Mouse (Mus musculus) heart, adult 8-10 months (tissue): ENCODE measurements around the gene Gm21985. TPM values are rescaled to one million over a fixed set of nuclear protein-coding genes. Genes with fewer than 3 reads are reported as not detected.

Experiments used
- DNase-seq: peaks from one replicate; pipeline ENCODE4 v3.0.0; 2022; ENCODE audit warnings: low spot score
- total RNA-seq, 4 experiments: library from RNA; stranded (reverse); gene quantifications; 2 replicates each; pipeline ENCODE4 v1.2.4; 2022

The Gm21985 gene
- total RNA-seq, 4 experiments from 2014 or later: 0.49 to 2.4 (median 0.91) TPM

DNA sequence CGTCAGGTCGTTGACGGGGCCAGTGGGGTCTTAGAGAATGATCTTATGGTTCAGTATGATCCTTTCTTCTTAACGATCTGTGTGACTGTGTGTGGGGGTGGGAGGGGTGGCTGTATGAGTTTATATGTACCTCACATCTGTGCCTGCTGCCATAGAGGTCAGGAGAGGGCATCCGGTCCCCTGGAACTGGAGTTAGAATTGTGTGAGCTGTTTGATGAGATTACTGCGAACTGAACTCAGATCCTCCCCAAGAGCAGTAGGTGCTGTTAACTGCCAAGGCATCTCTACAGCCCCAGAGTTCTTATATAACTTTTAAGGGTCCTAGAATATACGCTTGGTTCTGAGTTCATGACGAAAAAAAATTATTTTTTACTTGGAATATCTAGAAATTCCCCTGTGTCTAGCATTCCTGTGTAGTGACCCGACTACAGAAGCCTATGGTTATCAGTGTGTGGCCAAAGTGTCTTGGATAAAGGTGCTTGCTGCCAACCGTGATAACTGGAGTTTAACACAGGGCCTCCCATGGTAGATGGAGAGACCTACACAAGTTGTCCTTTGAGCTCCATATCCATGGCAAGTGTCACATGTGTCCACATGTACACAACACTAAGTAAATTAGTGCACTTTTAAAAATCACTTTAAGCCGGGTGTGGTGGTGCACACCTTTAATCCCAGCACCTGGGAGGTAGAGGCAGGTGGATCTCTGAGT, 62.1 kb downstream of the Gm21985 start:
- DNase-seq: no peak

DNA sequence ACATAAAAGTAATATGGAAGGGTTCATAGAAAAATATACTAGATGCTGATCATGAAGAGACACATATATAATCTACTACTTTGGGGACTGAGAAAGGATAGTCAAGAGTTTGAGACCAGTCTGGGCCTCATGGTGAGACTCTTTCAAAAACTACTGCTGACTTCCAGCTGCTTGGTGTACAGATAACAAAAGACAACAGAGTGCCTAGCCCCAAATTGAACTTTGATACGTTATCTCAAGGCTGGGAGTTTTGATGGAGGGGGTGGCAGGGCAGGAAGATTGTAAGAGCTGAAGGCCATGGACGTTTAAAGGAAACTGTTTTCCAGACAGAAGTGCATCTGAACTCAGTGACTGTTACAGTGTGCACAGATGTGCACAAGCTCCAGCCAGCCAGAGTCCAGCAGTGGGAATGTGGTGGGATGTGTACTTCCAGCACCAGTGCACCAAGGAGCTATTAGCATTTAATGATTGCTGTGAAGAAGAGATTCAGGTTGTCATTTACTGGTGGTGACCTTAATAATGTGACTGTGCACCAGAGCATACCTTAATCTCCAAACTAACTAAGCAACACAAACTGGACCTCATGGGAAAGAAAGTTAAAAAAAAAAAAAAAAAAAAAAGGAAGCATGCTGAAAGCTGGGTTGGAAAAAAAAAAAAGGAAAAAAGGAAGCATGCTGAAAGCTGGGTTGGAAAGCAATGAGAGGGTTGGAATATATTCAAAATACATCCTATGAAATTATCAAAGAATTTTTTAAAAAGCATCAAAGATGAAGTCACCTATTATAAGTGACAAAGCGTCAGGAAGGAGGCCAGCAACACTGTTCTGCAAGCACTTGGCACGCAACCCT, 66.2 kb downstream of the Gm21985 start:
- no peak for DNase-seq

DNA sequence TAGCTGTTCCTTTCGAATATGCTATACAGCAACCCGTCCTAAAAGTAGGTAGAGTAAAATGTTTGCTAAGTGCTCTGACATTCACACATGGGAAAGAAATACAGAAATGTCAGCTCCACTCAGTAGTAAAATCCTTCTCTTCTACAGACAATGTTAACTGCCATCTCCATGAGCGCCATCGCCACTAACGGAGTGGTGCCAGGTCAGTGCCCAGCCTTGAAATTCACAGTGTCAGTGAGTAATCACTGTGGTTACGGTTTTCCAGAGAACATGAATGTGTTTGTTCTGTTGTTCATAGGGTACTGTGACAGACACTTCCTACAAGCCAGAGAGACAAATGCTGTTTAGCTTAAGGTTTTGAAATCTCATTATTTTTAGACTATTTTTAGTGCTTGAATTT, 71.1 kb downstream of the Gm21985 start:
- no peak for DNase-seq

DNA sequence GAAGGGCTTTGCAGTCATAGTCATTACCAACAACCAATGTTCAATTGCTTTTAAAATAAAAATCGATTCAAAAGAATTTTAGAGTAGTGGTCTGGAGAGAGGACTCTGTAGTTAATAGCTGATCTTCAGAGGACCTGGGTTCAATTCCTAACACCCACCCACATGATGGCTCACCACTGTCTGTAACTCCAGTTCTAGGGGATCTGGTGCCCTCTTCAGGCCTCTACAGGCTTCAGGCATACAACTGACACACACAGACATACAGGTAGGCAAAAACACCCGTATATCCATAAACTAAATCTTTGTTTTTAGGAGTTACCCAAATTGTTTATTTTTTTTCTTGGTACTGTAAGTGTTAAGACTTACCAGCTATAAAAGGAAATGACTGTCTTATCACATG, 73.6 kb downstream of the Gm21985 start:
- peak; percentile 9 for DNase-seq

DNA sequence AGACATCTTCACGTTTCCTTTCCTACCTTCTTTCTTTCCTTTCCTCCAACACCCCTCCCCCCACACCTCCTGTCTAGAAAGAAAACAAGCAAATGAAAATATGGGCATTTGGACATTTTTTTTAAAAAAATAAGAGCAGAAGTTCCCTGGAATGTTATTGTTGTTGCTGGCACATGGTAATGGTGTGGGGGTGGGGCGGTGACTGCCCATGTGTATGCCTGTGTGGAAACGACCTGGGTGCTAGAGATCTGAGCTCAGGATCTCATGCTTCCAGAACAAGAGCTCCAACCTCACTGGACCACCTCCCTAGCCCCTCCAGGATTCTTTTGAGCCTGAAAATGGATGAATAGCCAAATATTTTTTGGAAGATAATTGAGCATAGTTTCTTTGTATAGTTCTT, 75.0 kb downstream of the Gm21985 start:
- DNase-seq: no peak

DNA sequence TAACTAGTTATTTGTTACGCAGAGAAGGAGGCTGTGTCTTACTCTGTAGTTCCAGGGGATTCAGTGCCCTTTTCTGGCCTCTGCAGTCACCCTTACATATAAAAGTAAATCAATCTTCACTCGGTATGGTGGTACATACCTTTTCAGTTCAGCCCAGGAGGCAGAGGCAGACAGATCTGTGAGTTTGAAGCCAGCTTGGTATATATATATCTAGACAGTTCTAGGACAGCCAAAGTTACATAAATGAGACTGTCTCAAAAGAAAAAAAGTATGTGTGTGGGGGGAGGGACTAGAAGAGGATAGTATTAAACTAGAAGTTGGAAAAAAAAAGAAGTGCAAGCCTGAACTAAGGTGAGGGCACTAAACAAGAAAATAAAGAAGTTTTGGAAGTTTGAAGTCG, 82.1 kb downstream of the Gm21985 start:
- DNase-seq: no peak

DNA sequence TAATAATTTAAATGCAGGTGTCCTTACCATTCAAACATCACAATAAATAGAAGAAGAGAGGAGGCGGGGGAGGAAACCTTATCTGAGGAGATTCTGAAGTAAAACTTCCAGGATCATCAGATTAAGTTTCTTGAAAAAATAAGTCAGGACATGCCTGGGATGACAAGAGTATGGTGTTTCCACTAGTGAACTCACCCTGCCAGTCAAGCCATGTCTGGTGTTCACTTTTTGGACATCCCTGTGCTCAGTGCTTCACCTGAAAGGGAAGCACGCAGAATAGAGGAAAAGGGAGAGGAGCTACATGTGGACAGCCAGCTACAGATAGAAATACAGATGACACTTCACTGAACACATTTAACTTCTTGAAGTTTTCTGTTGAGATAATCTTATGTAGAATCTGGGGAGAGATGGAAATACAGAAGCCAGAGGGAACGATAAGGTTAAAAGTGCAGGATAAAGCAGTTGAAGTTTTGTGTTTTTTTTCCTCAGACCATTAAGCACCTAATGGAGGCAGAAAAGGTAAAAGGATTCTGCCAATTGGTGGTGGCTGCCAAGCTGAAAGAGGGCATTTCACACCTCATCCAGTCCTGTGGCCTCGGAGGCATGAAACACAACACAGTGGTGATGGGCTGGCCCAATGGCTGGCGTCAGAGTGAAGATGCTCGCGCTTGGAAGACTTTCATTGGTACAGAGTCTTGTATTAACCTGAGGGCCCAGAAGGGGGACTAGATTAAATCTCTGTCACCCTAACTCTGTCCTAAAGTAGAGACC, 87.8 kb downstream of the Gm21985 start:
- DNase-seq: no peak

DNA sequence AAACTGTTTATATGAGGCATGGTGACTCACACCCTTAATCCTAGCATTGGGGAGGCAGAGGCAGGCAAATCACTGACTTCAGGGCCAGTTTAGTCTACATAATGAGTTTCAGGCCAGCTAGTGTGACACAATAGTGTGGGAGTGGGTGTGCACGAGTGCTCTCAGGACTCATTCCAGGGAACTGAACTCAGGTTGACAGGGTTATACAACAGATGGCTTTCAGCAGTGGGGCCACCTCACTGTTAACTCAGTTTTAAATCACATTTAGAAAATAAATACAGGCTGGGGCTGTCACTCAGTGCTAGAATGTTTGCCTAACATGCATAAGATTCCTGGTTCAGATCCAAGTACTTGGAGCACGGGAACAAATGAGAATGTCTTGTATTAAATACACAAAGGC, 93.5 kb downstream of the Gm21985 start:
- DNase-seq: no peak

DNA sequence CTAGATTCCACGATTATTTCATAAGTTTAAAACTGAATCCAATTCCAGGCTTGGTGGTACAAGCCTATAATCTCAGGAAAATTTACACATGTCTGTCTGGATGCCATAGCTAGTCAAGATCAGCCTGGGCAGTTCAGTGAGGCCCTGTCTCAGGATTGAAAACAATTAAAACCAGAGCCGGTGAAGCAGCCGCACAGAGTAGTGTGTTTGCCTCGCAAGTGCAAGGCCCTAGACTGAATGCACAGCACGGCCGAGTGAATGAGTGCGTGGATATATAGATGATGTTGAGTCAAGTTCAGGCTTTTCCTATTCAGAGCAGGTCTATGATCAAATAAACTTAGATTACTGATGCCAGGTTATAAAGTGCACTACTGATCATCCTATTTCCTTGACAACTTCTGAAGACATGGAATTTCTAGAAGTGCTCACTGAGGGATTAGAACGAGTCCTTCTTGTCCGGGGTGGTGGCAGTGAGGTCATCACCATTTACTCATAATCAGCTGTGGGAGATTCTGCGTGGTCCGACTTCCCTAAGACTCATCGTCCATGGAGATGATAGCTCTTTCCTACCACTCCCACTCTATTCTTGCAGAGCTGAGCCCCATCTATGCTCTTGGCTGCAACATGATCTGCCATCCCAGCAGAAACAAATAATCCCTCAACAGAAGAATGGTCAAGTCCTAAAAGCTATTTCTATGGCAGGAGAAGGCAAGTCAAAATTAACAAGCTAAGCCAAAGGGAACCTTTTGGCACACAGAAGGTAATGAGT, 94.1 kb downstream of the Gm21985 start:
- DNase-seq: no peak

DNA sequence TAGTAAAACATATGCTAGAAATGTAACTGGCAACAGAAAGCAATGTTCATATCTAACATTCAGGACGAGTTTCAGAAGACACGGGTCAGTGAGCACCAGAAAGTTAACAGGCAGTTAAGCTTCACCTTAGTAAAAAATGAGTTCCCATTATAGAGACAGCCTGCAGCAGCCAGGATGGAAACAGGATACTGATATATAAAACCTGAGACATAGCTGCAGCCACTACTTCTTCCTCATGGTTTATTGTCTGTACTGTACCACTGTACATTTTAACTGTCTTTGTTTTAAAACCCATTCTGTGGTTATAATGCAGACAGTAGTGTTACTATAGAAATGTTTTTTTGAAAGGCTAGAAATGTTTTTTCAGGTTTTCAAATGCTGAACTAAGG, 94.7 kb downstream of the Gm21985 start:
- DNase-seq: no peak

DNA sequence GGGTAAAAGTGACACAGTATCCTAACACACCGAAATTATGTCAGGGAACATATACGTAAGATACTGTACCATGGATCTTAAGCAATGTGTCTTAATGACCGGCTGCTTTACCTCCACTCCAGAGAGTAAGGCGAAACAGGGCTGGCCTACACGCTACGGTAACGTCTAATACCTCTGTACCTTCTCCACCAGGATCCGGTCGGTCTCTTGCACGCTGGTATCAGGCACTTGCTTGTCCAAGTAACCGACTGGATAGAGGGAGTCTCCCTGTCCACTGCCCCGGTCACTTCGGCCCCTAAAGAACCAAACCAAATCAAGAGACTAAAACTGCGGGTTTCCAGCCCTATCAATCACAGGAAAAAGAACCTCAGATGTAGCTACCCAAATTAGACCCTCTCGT, 101.1 kb downstream of the Gm21985 start:
- DNase-seq: no peak

DNA sequence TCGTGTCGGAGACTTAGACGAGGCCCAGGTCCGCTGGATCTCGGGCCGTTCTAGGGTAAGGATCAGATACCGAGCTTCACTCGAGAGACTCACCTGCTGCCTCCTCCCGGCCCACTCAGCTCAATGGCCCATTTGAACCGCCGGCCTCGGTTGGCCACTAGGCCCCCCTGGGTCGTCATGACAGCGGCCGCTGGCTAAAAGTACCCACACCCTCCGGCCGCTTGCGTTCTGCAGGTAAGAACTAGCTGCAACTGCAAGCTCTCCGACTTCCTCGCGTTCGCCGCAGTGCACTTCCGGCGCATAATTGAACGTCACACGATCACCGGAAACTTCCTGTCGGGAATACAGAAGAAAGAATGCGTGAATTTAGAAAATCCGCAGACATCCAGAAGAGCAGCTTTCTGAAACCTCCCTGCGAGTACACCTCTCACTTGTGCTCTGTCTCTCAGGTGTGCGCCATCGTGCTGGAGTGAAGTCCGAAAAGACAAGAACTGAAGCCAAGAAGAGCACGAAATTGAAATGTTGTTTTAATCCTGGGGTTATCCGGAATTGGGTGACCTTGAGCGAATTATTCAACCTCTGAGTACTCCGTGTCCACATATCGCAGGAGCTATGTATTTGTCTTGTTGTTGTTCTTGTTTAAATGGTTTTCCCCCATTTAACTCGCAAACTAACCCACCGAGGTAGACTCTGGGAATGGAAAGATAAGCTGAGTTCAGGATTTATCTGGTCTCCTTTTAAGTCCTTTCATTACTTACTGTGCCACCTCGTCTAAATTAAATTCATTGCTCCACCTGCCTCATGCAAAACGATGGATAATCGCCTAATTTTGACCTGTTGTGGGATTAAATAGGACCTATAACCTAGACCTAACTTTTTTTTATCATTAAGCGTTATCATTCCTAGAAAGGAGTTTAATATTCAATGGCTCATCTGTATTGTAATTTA, 101.9 kb downstream of the Gm21985 start, which contains the start of gene Emc4:
Emc4 (minus strand) TSS at position 302 of the 948 bp plus-strand sequence.
- DNase-seq: peak; percentile 91

DNA sequence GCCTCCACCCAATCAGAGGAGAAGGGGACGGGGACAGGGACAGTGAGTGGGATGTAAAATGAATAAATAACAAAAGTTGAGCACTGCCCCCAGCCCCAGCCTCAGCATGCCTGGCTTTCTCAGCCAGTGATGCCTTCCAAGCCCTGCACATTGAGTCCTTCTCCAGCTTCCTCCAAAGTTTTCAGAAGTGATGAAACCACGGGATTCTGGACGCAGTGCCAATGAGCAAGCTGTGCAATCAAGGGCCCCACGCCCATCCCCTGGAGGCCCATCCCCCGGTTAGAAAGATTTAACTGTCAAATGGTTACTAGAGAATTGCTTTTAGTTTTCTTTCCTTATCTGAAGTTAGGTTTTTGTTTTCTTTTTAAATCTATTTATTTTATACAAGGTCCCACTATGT, 103.8 kb downstream of the Gm21985 start:
- DNase-seq: peak; percentile 55

DNA sequence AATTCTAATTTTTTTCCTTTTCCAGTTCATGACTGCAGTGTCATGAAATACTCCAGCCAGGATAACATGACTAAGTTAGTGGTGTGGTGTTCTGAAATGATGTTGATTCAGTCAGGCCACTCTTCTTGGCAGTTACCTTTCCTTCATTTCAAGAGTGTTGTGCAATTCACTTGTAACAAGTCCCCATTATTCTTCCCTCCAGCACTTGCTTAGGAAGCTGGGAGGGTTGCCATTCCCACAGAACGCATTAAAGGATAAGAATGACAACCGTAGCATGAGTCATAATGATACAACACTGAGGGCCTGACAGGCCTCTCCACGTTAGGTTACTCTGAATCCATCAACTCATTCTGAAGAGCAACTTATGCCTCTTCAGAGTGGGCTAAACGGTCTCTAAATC, 107.0 kb downstream of the Gm21985 start:
- DNase-seq: peak; percentile 27

DNA sequence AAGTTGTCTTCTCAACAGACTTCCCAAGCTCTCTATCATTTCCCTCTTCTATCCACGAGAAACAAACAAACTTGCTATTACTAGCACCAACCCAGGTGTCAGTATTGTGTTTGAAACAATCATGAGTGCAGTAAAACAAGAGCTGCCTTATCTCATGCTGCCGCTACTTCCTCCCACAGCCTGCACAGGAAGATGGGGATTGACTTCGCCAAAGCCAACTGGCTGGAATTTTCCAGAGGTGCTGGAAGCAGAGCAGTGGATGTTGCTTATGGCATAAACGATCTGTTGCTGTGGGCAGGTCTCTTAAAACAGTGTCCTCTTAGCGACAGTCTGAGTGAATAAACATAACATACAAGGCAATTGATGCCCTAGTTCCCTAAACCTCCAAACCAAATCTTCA, 108.5 kb downstream of the Gm21985 start:
- DNase-seq: peak; percentile 55

DNA sequence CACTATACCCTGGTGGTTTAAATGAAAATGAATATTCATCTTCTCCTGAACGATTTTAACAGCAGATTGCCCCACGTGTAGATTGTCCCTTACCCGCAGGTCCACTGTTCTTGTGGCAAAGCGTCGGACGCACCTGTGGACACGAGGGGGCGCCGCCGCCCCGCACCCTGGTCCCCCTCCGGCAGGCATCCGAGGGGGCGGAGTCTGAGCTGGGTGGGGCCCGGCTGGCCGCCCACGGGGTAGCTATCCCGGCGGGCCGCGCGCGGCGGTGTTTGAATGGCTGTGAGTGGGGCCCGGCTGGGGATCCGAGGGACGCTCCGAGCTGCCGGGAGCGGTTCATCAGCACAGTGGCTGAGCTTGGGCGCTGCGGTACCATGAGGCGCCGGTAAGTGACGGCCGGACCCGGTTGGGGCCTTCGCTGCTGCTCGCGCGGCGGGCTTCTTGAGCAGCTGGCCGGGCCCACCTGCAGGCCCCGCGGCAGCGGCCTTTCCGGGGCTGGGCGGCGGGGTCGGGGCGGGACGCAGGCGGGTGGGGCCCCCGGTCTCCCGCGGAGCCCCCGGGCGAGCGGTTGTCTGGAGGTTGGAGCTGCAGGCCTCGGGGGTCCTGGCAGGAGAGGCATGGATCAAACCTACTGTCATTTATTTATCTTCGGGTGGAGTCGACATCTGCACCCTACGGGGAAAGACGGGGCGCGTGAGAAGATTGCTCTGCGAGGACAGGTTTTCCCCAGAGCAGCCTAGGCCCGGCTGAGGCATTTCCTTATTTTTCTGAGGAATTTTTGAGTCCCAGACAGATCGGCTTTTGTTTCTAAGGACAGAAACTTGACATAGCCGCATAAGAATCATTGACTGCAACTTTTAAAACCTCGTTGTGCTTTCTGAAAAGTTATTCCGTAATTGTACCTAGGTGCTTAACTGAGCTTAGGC, 113.1 kb downstream of the Gm21985 start, which contains the start of gene Katnbl1:
Katnbl1 (plus strand) TSS at position 239 of the 926 bp plus-strand sequence.
- peak; percentile 90 for DNase-seq

DNA sequence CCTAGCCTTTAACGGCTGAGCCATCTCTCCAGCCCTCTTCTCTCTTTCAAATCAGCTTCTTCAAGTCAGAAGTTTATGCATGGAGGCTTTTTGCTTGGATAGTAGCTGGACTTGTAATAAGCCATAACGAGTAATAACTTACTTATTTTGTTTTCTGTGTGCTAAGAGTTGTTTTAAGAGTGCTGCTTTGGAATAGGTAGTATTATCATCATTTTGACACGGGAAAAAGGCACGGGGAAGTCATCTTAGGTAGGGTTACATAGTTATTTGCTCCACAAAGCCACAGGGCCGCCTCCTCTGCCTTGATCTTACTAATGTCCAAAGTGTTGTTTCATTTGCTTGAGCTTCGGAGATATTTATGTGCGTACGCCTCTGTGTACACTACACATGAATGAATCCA, 114.0 kb downstream of the Gm21985 start:
- DNase-seq: no peak

DNA sequence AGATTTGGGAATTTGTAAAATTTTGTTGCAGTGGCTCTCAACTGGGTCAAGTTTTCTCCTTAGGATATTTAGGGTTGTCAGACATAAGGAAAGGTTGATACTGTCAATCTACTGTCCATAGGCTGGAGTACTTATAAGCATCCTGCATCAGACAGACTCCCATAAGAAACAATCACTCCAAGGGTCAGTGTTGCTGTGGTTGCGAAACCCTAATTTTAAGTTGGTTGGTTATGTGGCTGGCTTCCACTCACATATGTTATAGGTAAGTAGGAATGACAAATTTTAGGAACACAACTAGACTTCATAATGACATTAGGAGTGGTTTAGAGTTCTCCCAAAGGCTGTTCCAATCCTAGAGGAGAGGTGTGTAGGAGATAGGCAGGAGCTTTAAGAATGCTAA, 115.1 kb downstream of the Gm21985 start:
- no peak for DNase-seq

DNA sequence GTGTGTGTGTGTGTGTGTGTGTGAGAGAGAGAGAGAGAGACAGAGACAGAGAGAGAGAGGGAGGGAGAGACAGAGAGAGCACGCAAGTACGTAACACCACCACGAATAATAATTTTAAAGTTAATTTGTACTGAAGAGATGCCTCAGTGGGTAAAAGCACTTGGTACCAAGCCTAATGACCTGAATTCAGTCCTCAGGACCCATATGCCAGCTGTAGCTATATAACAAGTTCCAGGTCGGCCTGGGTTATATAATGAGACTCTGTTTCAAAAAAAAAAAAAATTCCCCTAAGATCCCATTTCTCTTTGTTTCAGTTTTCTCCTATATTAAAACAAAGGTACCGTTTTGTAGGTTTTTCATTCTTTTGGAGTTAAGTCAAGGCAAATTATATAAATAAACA, 124.7 kb downstream of the Gm21985 start:
- no peak for DNase-seq
